Mouse (Mus musculus) liver, embryonic 11.5 days (tissue): ENCODE results near the gene Tspan11. TPM values are rescaled to one million over a fixed set of nuclear protein-coding genes. Genes with fewer than 3 reads are reported as not detected.

Experiments
- ATAC-seq: fragments of 200-750 bp; cut with Nextera tagmentation; replicated peaks from 2 replicates; pipeline ENCODE4 v1.8.0; 2017; ENCODE audit warnings: moderate number of reproducible peaks, mild to moderate bottlenecking, moderate TSS enrichment, moderate library complexity; ENCODE audit not compliant: low FRiP score
- DNase-seq: peaks from one replicate; pipeline ENCODE4 v3.0.0-alpha.2; 2017; ENCODE audit warnings: low spot score
- H3K27ac ChIP-seq: fragments of 300-500 bp; sonication (generic); 2 replicates; pipeline ENCODE4 v1.5.1; 2014; ENCODE audit warnings: mild to moderate bottlenecking, low read depth, low read length, control low read depth
- H3K27me3 ChIP-seq: fragments of 300-500 bp; sonication (generic); replicated peaks from 2 replicates; pipeline ENCODE4 v1.6.1; 2014; ENCODE audit warnings: low read length, mixed read lengths; ENCODE audit not compliant: control insufficient read depth, insufficient read depth
- H3K36me3 ChIP-seq: fragments of 300-500 bp; sonication (generic); 2 replicates; pipeline ENCODE4 v1.6.1; 2014; ENCODE audit warnings: mild to moderate bottlenecking, low read length, moderate library complexity, mixed read lengths; ENCODE audit not compliant: control insufficient read depth, insufficient read depth
- H3K4me1 ChIP-seq: fragments of 300-500 bp; sonication (generic); replicated peaks from 2 replicates; pipeline ENCODE4 v1.6.1; 2014; ENCODE audit warnings: low read length, mixed read lengths; ENCODE audit not compliant: control insufficient read depth, insufficient read depth
- H3K4me2 ChIP-seq: fragments of 300-500 bp; sonication (generic); 2 replicates; pipeline ENCODE4 v1.6.1; 2014; ENCODE audit warnings: mild to moderate bottlenecking, control low read depth, moderate library complexity
- H3K4me3 ChIP-seq: fragments of 300-500 bp; sonication (generic); 2 replicates; pipeline ENCODE4 v1.5.1; 2014; ENCODE audit warnings: low read depth, low read length, control low read depth
- H3K9ac ChIP-seq: fragments of 300-500 bp; sonication (generic); 2 replicates; pipeline ENCODE4 v1.6.1; 2014; ENCODE audit warnings: low read depth, low read length, control low read depth
- H3K9me3 ChIP-seq: fragments of 300-500 bp; sonication (generic); 2 replicates; pipeline ENCODE4 v1.6.1; 2016; ENCODE audit warnings: low read length, inconsistent platforms, mixed read lengths; ENCODE audit not compliant: control insufficient read depth
- WGBS: fragments of 180-500 bp; shearing (Covaris S2); extraction: QIAGEN DNeasy Blood & Tissue Kit; methylation state at CpG from one replicate; pipeline ENCODE4 v1.1.7; 2014; 5-methylcytosine and 5-hydroxymethylcytosine counted together
- polyA plus RNA-seq: library from polyadenylated mRNA; unstranded; fragments of >200 nt; fragmentation: Nextera tagmentation; extraction: Ambion mirVana; gene quantifications from 2 replicates; pipeline ENCODE4 v1.2.1, GENCODE M21; 2014

Gene Tspan11
- 0.58 and 1.7 TPM in 2 replicates for polyA plus RNA-seq

DNA sequence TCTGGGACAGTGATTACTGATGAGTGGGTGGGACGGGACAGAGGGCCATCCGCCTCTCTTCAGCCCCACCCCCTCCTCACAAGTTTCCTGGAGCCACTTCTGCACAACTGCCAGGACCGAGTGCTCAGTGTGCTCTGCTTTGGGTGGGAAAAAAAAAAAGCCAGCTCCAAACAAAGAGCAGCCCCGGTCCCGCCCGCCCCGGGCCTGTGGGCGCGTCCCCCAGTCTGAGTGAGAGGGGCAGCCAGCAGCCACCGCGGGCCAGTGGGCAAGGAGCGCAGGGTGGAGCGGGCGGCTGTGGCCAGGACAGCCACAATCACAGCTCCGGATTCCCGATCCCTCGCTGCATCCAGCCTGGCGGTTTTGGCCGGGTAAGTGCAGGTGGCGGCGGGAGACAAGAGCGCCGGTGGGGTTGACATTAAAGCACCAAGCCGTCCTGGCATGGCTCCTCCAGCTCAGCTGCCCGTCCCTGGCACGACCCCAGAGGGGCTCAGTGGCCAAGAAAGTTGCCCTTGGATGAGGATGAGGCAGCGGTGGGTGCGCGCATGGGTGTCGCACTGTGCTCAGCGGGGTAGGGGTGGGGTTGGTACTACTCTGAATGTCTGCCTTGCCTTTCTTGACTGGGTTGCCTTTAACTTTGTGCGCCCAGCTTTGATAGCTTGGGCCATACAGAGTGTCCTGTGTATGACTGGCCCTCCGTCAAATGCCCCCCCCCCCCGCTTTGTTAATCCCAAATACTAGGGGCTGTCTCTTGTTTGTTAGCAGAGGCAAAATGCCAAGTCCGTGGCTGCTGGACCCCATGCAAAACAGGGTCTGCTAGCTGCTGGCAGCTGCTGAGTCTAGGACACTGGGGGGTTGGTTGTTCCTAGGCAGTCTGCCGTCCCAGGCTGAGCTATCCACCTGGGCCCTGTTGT, at the start of gene Tspan11:
TSS of gene Tspan11 (plus strand) at position 79 of the 911 bp plus-strand sequence.
- 6% methylated on average over 36 of the region's 36 CpGs for WGBS
- Histone ChIP-seq H3K9me3 (no peaks in the 10 kb centered on the region), H3K4me3 (peak within 1 kb of the TSS; percentile 30), H3K36me3 (no peaks in the 10 kb centered on the region), H3K4me2 (peak within 1 kb of the TSS; percentile 64), H3K4me1 (no peaks in the 10 kb centered on the region), H3K27ac (no peak within 1 kb of the TSS), H3K27me3 (peaks cover 38% of the 10 kb centered on the region), H3K9ac (peak within 1 kb of the TSS; percentile 12; the same call in 1 of the 2 replicates)
- ATAC-seq (no peak; the same call in 1 of the 2 replicates), DNase-seq (no peak)

DNA sequence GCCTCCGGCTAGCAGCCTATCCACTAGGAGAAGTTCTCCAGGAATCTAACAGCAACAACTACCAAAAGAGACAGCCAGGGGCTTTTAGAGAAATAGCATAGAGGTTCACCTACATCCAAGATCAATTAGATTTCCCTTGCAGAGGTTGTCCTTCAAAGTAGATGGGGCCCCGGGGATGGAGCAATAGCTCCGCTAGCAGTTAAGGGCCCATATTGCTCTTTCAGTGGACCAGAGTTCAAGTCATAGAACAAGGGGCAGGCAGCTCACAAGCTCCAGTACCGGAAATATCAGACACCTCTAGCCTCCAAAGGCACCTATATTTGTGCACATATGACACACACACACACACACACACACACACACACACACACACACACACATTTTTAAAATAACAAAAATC, 49.5 kb upstream of the Tspan11 start:
- Histone ChIP-seq H3K4me1 (no peaks in the 10 kb centered on the region), H3K27ac (no peak overlapping the region), H3K4me3 (no peak overlapping the region), H3K36me3 (no peaks in the 10 kb centered on the region), H3K27me3 (no peaks in the 10 kb centered on the region), H3K9ac (no peak overlapping the region), H3K4me2 (no peak overlapping the region), H3K9me3 (no peaks in the 10 kb centered on the region)
- DNase-seq (no peak), ATAC-seq (no peak)
- WGBS, result 85% methylated on average over 4 of the region's 4 CpGs

DNA sequence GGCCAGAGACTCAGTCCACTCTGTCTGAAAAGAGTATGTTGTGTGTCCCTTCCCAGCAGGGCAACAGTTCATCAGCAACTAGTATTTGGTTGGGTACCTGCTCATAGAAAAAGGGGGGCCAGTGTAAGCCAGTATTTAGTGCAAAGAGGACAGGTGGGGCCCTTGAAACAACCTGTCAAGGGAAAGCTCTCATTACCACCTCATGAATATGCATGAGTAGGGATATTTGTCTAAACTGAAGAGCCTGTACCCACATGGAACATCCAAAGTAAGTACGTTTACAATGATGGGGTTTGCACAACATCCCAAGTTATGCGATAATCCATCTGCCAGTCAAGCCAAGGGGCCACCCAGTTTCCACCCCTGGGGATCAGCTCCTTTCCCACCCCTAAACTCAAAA, 47.9 kb upstream of the Tspan11 start:
- Histone ChIP-seq H3K4me1 (no peaks in the 10 kb centered on the region), H3K9ac (no peak overlapping the region), H3K27me3 (no peaks in the 10 kb centered on the region), H3K9me3 (no peaks in the 10 kb centered on the region), H3K4me3 (no peak overlapping the region), H3K27ac (no peak overlapping the region), H3K36me3 (no peaks in the 10 kb centered on the region), H3K4me2 (no peak overlapping the region)
- ATAC-seq (no peak), DNase-seq (no peak)
- 91% methylated on average over 2 of the region's 2 CpGs for WGBS

DNA sequence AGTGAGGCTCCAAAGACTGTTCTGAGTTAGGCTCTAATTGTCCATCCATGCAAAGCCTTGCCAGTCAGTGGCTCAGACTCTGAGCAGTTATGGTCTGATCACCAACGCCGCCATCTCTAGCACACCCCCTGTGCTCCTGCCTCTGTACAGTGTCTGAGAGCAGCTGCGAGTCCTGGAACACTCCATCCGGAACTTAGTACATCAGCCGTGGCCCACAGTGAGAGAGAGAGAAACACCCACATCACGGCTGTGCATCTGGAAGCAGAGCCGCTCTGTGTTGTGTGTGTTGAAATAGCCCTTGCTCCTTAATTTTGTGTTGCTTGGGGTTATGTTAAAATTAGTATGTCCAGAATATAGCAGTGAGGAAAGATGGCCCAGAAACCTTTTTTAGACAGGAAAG, 47.2 kb upstream of the Tspan11 start:
- no peaks in the 10 kb centered on the region for H3K36me3 ChIP-seq
- H3K4me3 ChIP-seq, result no peak overlapping the region
- no peak overlapping the region for H3K4me2 ChIP-seq
- no peaks in the 10 kb centered on the region for H3K9me3 ChIP-seq
- DNase-seq (no peak), ATAC-seq (no peak)
- H3K27me3 ChIP-seq, result no peaks in the 10 kb centered on the region
- 80% methylated on average over 7 of the region's 7 CpGs for WGBS
- no peak overlapping the region for H3K27ac ChIP-seq
- H3K9ac ChIP-seq, result no peak overlapping the region
- H3K4me1 ChIP-seq, result no peaks in the 10 kb centered on the region

DNA sequence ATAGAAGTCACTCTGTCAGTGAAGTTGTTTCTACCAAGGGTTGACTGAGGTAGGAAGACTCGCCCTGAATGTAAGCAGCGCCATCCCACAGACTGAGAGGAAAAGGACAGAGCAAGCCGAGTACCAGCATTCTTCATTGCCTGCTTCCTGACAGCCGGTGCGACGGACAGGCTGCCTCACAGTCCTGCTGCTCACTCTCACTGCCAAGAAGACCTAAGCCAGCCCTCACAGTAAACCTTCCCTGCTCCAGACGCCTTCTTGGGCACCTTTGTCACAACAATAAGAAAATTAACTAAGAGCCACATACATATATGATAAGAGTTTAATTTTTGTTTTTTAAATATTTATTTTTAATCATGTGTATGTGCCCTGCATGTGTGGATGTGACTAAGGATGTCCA, 46.1 kb upstream of the Tspan11 start:
- Histone ChIP-seq H3K9ac (no peak overlapping the region), H3K27me3 (no peaks in the 10 kb centered on the region), H3K4me3 (no peak overlapping the region), H3K36me3 (no peaks in the 10 kb centered on the region), H3K27ac (no peak overlapping the region), H3K9me3 (no peaks in the 10 kb centered on the region), H3K4me2 (no peak overlapping the region), H3K4me1 (no peaks in the 10 kb centered on the region)
- WGBS, result 66% methylated on average over 7 of the region's 7 CpGs
- no peak for ATAC-seq
- no peak for DNase-seq

DNA sequence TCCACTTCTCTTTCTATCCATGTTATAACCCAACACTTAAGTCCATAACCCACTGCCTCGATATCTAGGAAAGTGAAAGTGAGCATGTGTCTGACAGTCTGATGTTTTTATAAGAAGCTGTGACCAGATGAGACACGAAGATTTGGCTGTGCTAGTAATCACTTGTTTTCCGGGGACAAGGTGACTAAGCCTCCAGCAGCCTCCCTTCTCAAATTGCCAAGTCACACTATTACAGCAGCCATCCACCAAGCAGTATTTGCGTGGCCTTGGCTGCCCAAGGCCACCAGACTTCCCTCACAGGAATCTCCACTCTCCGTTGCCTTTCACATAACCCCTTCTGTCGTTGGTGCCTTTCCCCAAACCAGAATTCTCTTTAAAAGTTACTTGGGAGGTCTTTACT, 40.9 kb upstream of the Tspan11 start:
- no peak overlapping the region for H3K27ac ChIP-seq
- H3K9ac ChIP-seq, result no peak overlapping the region
- H3K9me3 ChIP-seq, result no peaks in the 10 kb centered on the region
- H3K27me3 ChIP-seq, result no peaks in the 10 kb centered on the region
- H3K36me3 ChIP-seq, result no peaks in the 10 kb centered on the region
- H3K4me2 ChIP-seq, result no peak overlapping the region
- ATAC-seq (no peak), DNase-seq (no peak)
- H3K4me3 ChIP-seq, result no peak overlapping the region
- H3K4me1 ChIP-seq, result no peaks in the 10 kb centered on the region
- 72% methylated on average over 6 of the region's 6 CpGs for WGBS

DNA sequence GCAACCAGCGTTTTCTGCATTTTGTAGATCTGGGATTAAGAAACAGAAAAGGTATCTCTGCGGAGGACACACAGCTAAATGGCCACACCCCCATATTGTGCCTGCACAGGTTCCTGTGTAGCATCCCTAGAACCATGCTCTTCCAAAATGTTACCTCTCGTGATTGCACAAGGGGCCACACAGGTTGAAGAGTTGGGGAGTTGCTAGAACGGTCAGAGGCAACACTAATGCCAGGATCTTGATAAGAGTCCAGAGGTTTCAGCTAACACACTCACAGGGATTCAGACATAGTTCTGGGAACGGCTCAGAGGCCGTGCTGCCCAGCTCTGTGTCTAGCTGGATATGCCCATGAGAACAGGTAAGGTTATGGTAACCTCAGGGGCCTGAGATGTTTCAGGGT, 37.9 kb upstream of the Tspan11 start:
- WGBS, result 69% methylated on average over 6 of the region's 6 CpGs

DNA sequence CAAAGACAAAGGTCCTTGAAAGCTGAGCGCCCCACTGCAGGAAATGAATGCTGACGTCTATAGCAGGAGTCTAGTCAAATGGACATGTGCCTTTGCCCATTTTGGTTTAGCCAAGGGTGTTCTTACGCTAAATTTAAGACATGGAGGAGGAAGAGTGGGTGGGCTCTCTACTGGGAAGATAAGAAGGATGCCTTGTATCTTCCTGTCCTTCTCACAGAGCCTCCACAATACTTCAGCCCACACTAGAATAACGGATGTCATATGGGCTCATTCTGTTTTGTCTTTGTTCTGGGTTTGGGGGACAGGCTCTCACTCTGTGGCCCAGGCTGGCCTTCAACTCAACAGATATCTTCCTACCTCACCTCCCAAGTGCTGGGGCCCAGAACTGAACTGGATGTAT, 35.8 kb upstream of the Tspan11 start:
- no peaks in the 10 kb centered on the region for H3K36me3 ChIP-seq
- no peaks in the 10 kb centered on the region for H3K9me3 ChIP-seq
- H3K4me2 ChIP-seq, result no peak overlapping the region
- H3K27me3 ChIP-seq, result no peaks in the 10 kb centered on the region
- no peak overlapping the region for H3K27ac ChIP-seq
- ATAC-seq (no peak), DNase-seq (no peak)
- H3K4me3 ChIP-seq, result no peak overlapping the region
- H3K9ac ChIP-seq, result no peak overlapping the region
- WGBS, result 68% methylated on average over 4 of the region's 4 CpGs
- no peaks in the 10 kb centered on the region for H3K4me1 ChIP-seq

More for the DNA sequence above, 37.9 kb upstream of the Tspan11 start:
- ATAC-seq, result no peak
- no peak overlapping the region for H3K4me3 ChIP-seq
- no peak overlapping the region for H3K9ac ChIP-seq
- DNase-seq, result no peak
- H3K4me1 ChIP-seq, result no peaks in the 10 kb centered on the region
- H3K27ac ChIP-seq, result no peak overlapping the region
- H3K27me3 ChIP-seq, result no peaks in the 10 kb centered on the region
- H3K4me2 ChIP-seq, result no peak overlapping the region
- H3K9me3 ChIP-seq, result no peaks in the 10 kb centered on the region
- no peaks in the 10 kb centered on the region for H3K36me3 ChIP-seq

DNA sequence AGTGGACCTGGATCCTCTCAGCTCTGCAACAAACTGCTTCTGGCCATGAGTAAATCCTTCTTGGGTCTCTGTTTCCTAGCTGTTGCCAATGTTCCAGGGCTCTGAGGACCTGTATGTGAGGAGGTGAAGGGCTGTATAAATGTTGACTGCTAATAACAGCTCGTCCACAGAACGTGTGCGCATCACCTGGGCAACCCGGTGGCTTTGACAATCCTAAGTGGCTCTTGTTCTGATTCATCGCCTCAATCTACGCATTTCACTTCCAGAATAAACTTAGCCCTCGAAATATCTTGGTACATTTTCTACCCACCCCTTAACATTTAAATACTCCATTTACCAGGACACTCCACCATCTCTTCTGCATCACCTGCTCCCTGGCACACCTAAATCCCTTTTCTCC, 34.1 kb upstream of the Tspan11 start:
- H3K27ac ChIP-seq, result no peak overlapping the region

More for the DNA sequence above, 34.1 kb upstream of the Tspan11 start:
- Histone ChIP-seq H3K4me2 (no peak overlapping the region), H3K9ac (no peak overlapping the region), H3K9me3 (no peaks in the 10 kb centered on the region), H3K4me1 (no peaks in the 10 kb centered on the region), H3K36me3 (no peaks in the 10 kb centered on the region), H3K4me3 (no peak overlapping the region), H3K27me3 (no peaks in the 10 kb centered on the region)
- 86% methylated on average over 7 of the region's 7 CpGs for WGBS
- DNase-seq (no peak), ATAC-seq (no peak)
